Mouse (Mus musculus) stomach, embryonic 16.5 days (tissue): Measurements from ENCODE around the gene Stpg2. TPM values are rescaled to one million over a fixed set of nuclear protein-coding genes. Genes with fewer than 3 reads are reported as not detected.
A peak's percentile ranks its signal among the peaks of the same experiment; 100 is the strongest.
"Not testable (repeated sequence)": the region's sequence is repeated elsewhere in the genome, so short reads cannot be mapped to it uniquely, and the experiment has no call there.

Experiments used
- ATAC-seq: fragments of 200-750 bp; cut with Nextera tagmentation; 2 replicates; pipeline ENCODE4 v1.8.0; 2017; ENCODE audit warnings: moderate number of reproducible peaks, moderate TSS enrichment; ENCODE audit not compliant: insufficient read depth, low FRiP score
- H3K27ac ChIP-seq: fragments of 300-500 bp; sonication (generic); 2 replicates; pipeline ENCODE4 v1.5.1; 2014; ENCODE audit warnings: low read length
- H3K27me3 ChIP-seq: fragments of 300-500 bp; sonication (generic); 2 replicates; pipeline ENCODE4 v1.6.1; 2014; ENCODE audit warnings: low read length, control low read depth, mixed read lengths; ENCODE audit not compliant: control insufficient read depth, insufficient read depth
- H3K36me3 ChIP-seq: fragments of 300-500 bp; sonication (generic); 2 replicates; pipeline ENCODE4 v1.6.1; 2014; ENCODE audit warnings: low read length; ENCODE audit not compliant: control insufficient read depth, insufficient read depth
- H3K4me1 ChIP-seq: fragments of 300-500 bp; sonication (generic); 2 replicates; pipeline ENCODE4 v1.6.1; 2014; ENCODE audit warnings: low read length, control low read depth, mixed read lengths; ENCODE audit not compliant: control insufficient read depth, insufficient read depth
- H3K4me2 ChIP-seq: fragments of 300-500 bp; sonication (generic); 2 replicates; pipeline ENCODE4 v1.6.1; 2014; ENCODE audit warnings: low read depth, low read length, mixed read lengths
- H3K4me3 ChIP-seq: fragments of 300-500 bp; sonication (generic); replicated peaks from 2 replicates; pipeline ENCODE4 v1.5.1; 2014; ENCODE audit warnings: mild to moderate bottlenecking, low read length
- H3K9ac ChIP-seq: fragments of 300-500 bp; sonication (generic); 2 replicates; pipeline ENCODE4 v1.6.1; 2014; ENCODE audit warnings: low read length
- H3K9me3 ChIP-seq: fragments of 300-500 bp; sonication (generic); replicated peaks from 2 replicates; pipeline ENCODE4 v1.6.1; 2016; ENCODE audit warnings: low read length, control low read depth; ENCODE audit not compliant: control insufficient read depth
- WGBS: fragments of 180-500 bp; shearing (Covaris S2); extraction: QIAGEN DNeasy Blood & Tissue Kit; methylation state at CpG from one replicate; pipeline ENCODE4 v1.1.7; 2014; 5-methylcytosine and 5-hydroxymethylcytosine counted together
- polyA plus RNA-seq: library from polyadenylated mRNA; unstranded; fragments of >200 nt; fragmentation: Nextera tagmentation; extraction: Ambion mirVana; gene quantifications from 2 replicates; pipeline ENCODE4 v1.2.1, GENCODE M21; 2015

Gene Stpg2
- polyA plus RNA-seq, 1 experiment from 2014 or later, result not detected

DNA sequence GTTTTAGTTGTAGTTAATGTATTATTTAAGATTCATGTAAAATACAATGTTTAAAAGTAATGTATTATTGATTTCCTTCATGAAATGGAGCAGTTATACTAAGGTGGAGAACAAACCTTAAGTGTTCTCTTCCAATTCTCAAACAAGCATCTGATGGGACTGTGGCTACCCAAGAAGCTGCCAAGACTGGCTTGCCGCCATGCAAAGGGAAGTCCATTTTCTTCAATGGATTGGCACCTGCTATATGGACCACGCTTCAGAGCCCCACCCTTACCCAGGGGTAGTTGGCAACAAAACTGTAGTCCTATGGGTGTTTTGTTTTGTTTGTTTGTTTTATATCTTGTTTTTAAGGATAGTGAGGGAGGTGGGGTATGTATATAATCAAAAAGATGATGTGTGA, 373.0 kb downstream of the Stpg2 start:
- H3K9ac ChIP-seq, result no peak overlapping the region
- no peaks in the 10 kb centered on the region for H3K27me3 ChIP-seq
- 91% methylated on average over 2 of the region's 2 CpGs for WGBS
- ATAC-seq, result no peak
- no peaks in the 10 kb centered on the region for H3K36me3 ChIP-seq
- H3K4me2 ChIP-seq, result no peak overlapping the region
- no peak overlapping the region for H3K4me3 ChIP-seq
- H3K27ac ChIP-seq, result no peak overlapping the region
- H3K9me3 ChIP-seq, result no peaks in the 10 kb centered on the region
- H3K4me1 ChIP-seq, result no peaks in the 10 kb centered on the region

DNA sequence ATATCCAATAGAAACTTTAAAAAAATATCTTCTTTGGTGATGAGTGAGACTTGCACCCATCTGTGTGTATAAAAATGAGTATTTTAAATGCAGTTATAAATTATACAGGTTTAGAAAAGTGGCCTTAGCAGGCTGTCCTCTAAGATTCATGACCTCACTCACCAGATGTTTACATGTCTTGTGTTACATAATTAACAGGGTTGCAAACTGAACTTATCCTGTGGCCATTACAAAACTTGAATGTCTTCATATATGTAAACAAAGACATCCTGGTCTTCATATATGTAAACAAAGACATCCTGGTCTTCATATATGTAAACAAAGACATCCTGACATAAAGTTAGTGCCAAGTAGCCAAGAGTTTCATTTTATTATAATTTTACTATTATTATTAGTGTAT, 375.8 kb downstream of the Stpg2 start:
- Histone ChIP-seq H3K4me2 (no peak overlapping the region), H3K36me3 (no peaks in the 10 kb centered on the region), H3K27ac (no peak overlapping the region), H3K4me3 (no peak overlapping the region), H3K4me1 (no peaks in the 10 kb centered on the region), H3K9ac (no peak overlapping the region), H3K27me3 (no peaks in the 10 kb centered on the region), H3K9me3 (no peaks in the 10 kb centered on the region)
- ATAC-seq, result no peak

DNA sequence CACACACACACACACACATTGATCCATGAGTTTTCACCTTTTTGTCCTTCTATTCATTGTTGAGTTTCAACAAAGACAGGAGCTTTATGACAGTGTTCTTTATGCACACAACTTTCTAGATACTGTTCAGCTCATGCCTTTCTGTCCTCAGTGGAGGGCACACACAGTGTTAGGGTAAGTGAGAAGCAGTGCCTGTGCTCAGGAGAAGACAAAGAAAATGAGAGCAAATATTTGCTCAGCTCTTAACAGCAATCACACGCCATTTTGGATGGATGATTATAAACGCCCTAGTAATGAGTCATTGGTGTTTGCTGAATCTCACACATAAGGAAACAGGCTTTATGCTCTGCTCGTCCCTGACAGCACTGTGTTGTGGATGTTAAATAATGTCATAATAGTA, 394.0 kb downstream of the Stpg2 start:
- WGBS, result 43% methylated on average over 3 of the region's 3 CpGs

DNA sequence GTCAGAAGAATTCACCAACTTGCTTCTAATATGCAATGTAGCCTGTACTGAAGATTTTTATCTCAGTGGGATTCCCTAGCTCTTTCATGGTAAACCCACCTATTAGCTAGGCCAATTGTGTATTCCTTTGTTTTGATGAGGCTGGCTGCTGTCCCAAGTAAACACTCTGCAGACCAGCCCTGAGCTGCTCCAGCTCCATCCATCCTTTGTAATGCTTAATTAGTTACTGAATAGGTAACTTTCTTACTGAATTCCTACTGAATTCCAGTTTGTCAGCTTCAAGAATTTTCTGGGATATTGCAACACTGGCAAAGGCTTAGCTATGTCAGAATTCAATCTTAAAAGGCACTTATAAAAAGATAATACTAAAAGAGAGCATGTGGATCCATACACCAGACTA, 402.8 kb downstream of the Stpg2 start:
- not testable (repeated sequence) for ATAC-seq, H3K9me3 ChIP-seq, H3K4me2 ChIP-seq, H3K36me3 ChIP-seq, H3K27me3 ChIP-seq, H3K27ac ChIP-seq, H3K9ac ChIP-seq, H3K4me1 ChIP-seq, H3K4me3 ChIP-seq

More for the DNA sequence above, 394.0 kb downstream of the Stpg2 start:
- Histone ChIP-seq H3K9ac (no peak overlapping the region), H3K36me3 (no peaks in the 10 kb centered on the region), H3K9me3 (no peaks in the 10 kb centered on the region), H3K27ac (no peak overlapping the region), H3K4me1 (no peaks in the 10 kb centered on the region), H3K4me3 (no peak overlapping the region), H3K27me3 (no peaks in the 10 kb centered on the region), H3K4me2 (no peak overlapping the region)
- ATAC-seq, result peak; percentile 85; the same call in 1 of the 2 replicates

GRCm38 (mm10) chr3:139614641-139615040, 409.1 kb downstream of the Stpg2 start:
- no peak overlapping the region for H3K4me3 ChIP-seq
- no peaks in the 10 kb centered on the region for H3K36me3 ChIP-seq
- no peak for ATAC-seq
- H3K27ac ChIP-seq, result no peak overlapping the region
- 51% methylated on average over 3 of the region's 3 CpGs for WGBS
- no peaks in the 10 kb centered on the region for H3K9me3 ChIP-seq
- H3K27me3 ChIP-seq, result no peaks in the 10 kb centered on the region
- H3K4me1 ChIP-seq, result no peaks in the 10 kb centered on the region
- no peak overlapping the region for H3K4me2 ChIP-seq
- H3K9ac ChIP-seq, result no peak overlapping the region

GRCm38 (mm10) chr3:139615791-139616190, 410.3 kb downstream of the Stpg2 start:
- WGBS, result 87% methylated on average over 7 of the region's 7 CpGs
- no peak overlapping the region for H3K9ac ChIP-seq

GRCm38 (mm10) chr3:139637887-139638286, 432.4 kb downstream of the Stpg2 start:
- no peaks in the 10 kb centered on the region for H3K4me1 ChIP-seq
- 77% methylated on average over 8 of the region's 8 CpGs for WGBS
- H3K36me3 ChIP-seq, result no peaks in the 10 kb centered on the region
- H3K9me3 ChIP-seq, result no peaks in the 10 kb centered on the region
- no peak overlapping the region for H3K4me2 ChIP-seq
- H3K4me3 ChIP-seq, result no peak overlapping the region
- no peak overlapping the region for H3K27ac ChIP-seq
- no peak for ATAC-seq
- H3K27me3 ChIP-seq, result no peaks in the 10 kb centered on the region
- H3K9ac ChIP-seq, result no peak overlapping the region

More at GRCm38 (mm10) chr3:139615791-139616190, 410.3 kb downstream of the Stpg2 start:
- no peaks in the 10 kb centered on the region for H3K9me3 ChIP-seq
- H3K27me3 ChIP-seq, result no peaks in the 10 kb centered on the region
- H3K27ac ChIP-seq, result no peak overlapping the region
- no peaks in the 10 kb centered on the region for H3K4me1 ChIP-seq
- no peak overlapping the region for H3K4me2 ChIP-seq
- H3K36me3 ChIP-seq, result no peaks in the 10 kb centered on the region
- no peak overlapping the region for H3K4me3 ChIP-seq
- no peak for ATAC-seq

DNA sequence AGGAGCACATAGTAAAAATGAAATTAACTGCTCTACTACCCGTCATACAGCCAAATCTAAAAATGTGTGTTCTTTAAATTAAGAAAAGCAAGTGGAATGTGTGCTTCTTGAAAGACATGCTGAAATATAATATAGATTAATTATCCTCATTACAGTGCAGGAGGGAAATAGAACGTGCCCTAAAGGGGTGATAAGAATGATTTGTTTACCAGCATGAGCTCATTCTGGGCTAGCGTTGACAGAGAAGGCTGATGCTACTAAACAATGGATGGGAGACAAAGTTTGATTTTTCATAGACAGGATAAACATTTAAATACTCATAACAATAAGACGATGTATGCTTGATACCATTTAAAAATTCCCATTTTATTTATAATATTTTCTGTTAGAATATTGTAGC, 446.0 kb downstream of the Stpg2 start:
- H3K27me3 ChIP-seq, result no peaks in the 10 kb centered on the region
- H3K27ac ChIP-seq, result no peak overlapping the region
- 56% methylated on average over 4 of the region's 4 CpGs for WGBS
- H3K4me3 ChIP-seq, result no peak overlapping the region
- no peaks in the 10 kb centered on the region for H3K9me3 ChIP-seq
- H3K4me1 ChIP-seq, result no peaks in the 10 kb centered on the region
- ATAC-seq, result no peak
- H3K36me3 ChIP-seq, result no peaks in the 10 kb centered on the region
- H3K4me2 ChIP-seq, result no peak overlapping the region
- H3K9ac ChIP-seq, result no peak overlapping the region

GRCm38 (mm10) chr3:139659416-139659815, 453.9 kb downstream of the Stpg2 start:
- H3K4me3 ChIP-seq, result no peak overlapping the region
- no peak overlapping the region for H3K9ac ChIP-seq
- ATAC-seq, result no peak
- no peak overlapping the region for H3K4me2 ChIP-seq
- no peaks in the 10 kb centered on the region for H3K36me3 ChIP-seq
- no peaks in the 10 kb centered on the region for H3K27me3 ChIP-seq
- no peak overlapping the region for H3K27ac ChIP-seq
- no peaks in the 10 kb centered on the region for H3K4me1 ChIP-seq
- WGBS, result 76% methylated on average over 4 of the region's 4 CpGs
- no peaks in the 10 kb centered on the region for H3K9me3 ChIP-seq

GRCm38 (mm10) chr3:139662241-139662640, 456.7 kb downstream of the Stpg2 start:
- Histone ChIP-seq H3K9me3 (no peaks in the 10 kb centered on the region), H3K36me3 (no peaks in the 10 kb centered on the region), H3K4me3 (no peak overlapping the region), H3K4me2 (no peak overlapping the region), H3K27ac (no peak overlapping the region), H3K4me1 (no peaks in the 10 kb centered on the region), H3K27me3 (no peaks in the 10 kb centered on the region), H3K9ac (no peak overlapping the region)
- no peak for ATAC-seq
